ENCODE assay signal across 9 mouse cellular contexts in the genomic region with DNA sequence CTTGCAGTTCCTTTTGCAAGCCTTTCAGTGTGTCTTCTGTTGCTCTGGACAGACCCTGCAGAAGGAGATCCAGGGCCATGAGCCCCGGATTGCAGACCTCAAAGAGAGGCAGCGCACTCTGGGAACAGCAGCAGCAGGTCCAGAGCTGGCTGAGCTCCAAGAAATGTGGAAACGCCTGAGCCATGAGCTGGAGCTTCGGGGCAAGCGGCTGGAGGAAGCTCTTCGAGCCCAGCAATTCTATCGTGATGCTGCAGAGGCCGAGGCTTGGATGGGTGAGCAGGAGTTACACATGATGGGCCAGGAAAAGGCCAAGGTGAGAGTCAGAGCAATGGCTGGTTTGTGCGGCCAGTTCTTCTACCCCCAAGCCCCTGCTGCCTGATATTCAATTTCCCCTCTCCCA. TPM values are rescaled to one million over a fixed set of nuclear protein-coding genes. Genes with fewer than 3 reads are reported as not detected.
DNase-seq lines count a peak whose midpoint lies in the region; ATAC-seq and TF ChIP-seq lines count a peak whose summit lies in the region.
"Had no signal": no experiment of that assay in that cellular context is flagged by ENCODE, and none has a peak within 500 bp of the region (broad histone marks: within the 10 kb centered on the region; RNA-seq: fewer than 3 reads in every experiment).

No protein-coding gene starts in this region.

- no peaks in the 10 kb centered on the region for H3K4me1 ChIP-seq in liver, postnatal 0 days (ENCODE audit: insufficient read depth)
- H3K4me1 ChIP-seq: midbrain, embryonic 10.5 days had no signal

- DNase-seq in heart, adult 11 months = peak; percentile 89
- no peak for DNase-seq in heart, postnatal 25 days (ENCODE audit: low spot score)
- DNase-seq in liver, postnatal 0 days = peak; percentile 49
- no peak for DNase-seq in liver
- DNase-seq in adrenal gland, adult 18-20 months (ENCODE audit: low spot score in 2 of 2) = peak; percentile 43 to 46
- DNase-seq in heart, postnatal 10 days = peak; percentile 62 to 66
- DNase-seq in frontal cortex, postnatal 36 days (ENCODE audit: low spot score in 2 of 2) = no peak

- no peaks in the 10 kb centered on the region for H3K36me3 ChIP-seq in liver, postnatal 0 days (replicated peaks; ENCODE audit: insufficient read depth, low read length)

- no peak for ATAC-seq in liver, postnatal 0 days
- ATAC-seq in frontal cortex, adult (ENCODE audit: low TSS enrichment) = no peak

- TF ChIP-seq CTCF in liver, postnatal 0 days (IDR thresholded peaks at IDR 0.05; ENCODE audit: low read depth) = no peak

- intact Hi-C loops in heart, postnatal 25 days (cut with DNase I) = no loop called here
- intact Hi-C loops in heart, postnatal 10 days (cut with DNase I) = no loop called here

- no peak overlapping the region for H3K9ac ChIP-seq in liver, postnatal 0 days (replicated peaks)

- no peak for TF ChIP-seq EP300 in liver, postnatal 0 days (IDR thresholded peaks at IDR 0.05; ENCODE audit: low read depth)

- no peak overlapping the region for H3K4me3 ChIP-seq in liver, postnatal 0 days (ENCODE audit: low read depth, low read length)
- H3K4me3 ChIP-seq: midbrain, embryonic 10.5 days had no signal

- no peaks in the 10 kb centered on the region for H3K9me3 ChIP-seq in liver, postnatal 0 days (ENCODE audit: low read length)
- H3K9me3 ChIP-seq: midbrain, embryonic 10.5 days had no signal

- no peaks in the 10 kb centered on the region for H3K27me3 ChIP-seq in liver, postnatal 0 days (ENCODE audit: insufficient read depth, low read length)

- no peak overlapping the region for H3K4me2 ChIP-seq in liver, postnatal 0 days (ENCODE audit: low read depth, low read length)

- H3K27ac ChIP-seq in liver, postnatal 0 days (ENCODE audit: low read depth) = no peak overlapping the region
- H3K27ac ChIP-seq: midbrain, embryonic 10.5 days had no signal

- 65% methylated on average over 9 of the region's 9 CpGs for WGBS in liver, postnatal 0 days (ENCODE audit: insufficient replicate concordance)

RNA-seq across cellular contexts. Expression of gene Rbm4b, which starts 11.2 kb away (rescaled TPM):
- 1 to 10 TPM; 6.7 to 7.4 TPM for total RNA-seq in heart, postnatal 25 days (2021)
- polyA plus RNA-seq in liver, postnatal 0 days (2015; fragmentation: Nextera tagmentation; extraction: Ambion mirVana) = 14.1 TPM in 2 replicates
- total RNA-seq in adrenal gland, adult 18-20 months (2021) = 10 to 100 TPM; 18.4 to 18.8 TPM
- total RNA-seq in heart, postnatal 10 days (2021) = 1 to 10 TPM; 6.5 to 6.7 TPM

RNA-seq across cellular contexts. Expression of gene Sptbn2, which starts 34.1 kb away (rescaled TPM):
- total RNA-seq in heart, postnatal 25 days (2021) = under 1 TPM; 0.31 to 0.60 TPM
- 0.59 and 0.72 TPM in 2 replicates for polyA plus RNA-seq in liver, postnatal 0 days (2015; fragmentation: Nextera tagmentation; extraction: Ambion mirVana)
- 1 to 10 TPM in 1 of 2 experiments, under 1 TPM in 1; 0.58 to 1.3 TPM for total RNA-seq in adrenal gland, adult 18-20 months (2021)
- under 1 TPM; 0.35 to 0.65 TPM for total RNA-seq in heart, postnatal 10 days (2021)

RNA-seq across cellular contexts. Expression of gene Gm960, which starts 46.6 kb away (rescaled TPM):
- not detected for total RNA-seq in heart, postnatal 25 days (2021)
- polyA plus RNA-seq in liver, postnatal 0 days (2015; fragmentation: Nextera tagmentation; extraction: Ambion mirVana) = 0.21 and 0.33 TPM in 2 replicates
- not detected for total RNA-seq in adrenal gland, adult 18-20 months (2021)
- not detected for total RNA-seq in heart, postnatal 10 days (2021)

RNA-seq across cellular contexts. Expression of gene Rbm4, which starts 48.6 kb away (rescaled TPM):
- 10 to 100 TPM; 45.7 to 48.0 TPM for total RNA-seq in heart, postnatal 25 days (2021)
- polyA plus RNA-seq in liver, postnatal 0 days (2015; fragmentation: Nextera tagmentation; extraction: Ambion mirVana) = 15.2 and 17.3 TPM in 2 replicates
- 10 to 100 TPM; 64.1 to 66.8 TPM for total RNA-seq in adrenal gland, adult 18-20 months (2021)
- 10 to 100 TPM; 43.1 to 49.2 TPM for total RNA-seq in heart, postnatal 10 days (2021)

Comparison
In these comparisons a context has a peak if more than half of its experiments do, and no peak if none do; other contexts are left out.
1. DNase-seq: peak in heart, adult 11 months (single experiment), liver, postnatal 0 days (single experiment), adrenal gland, adult 18-20 months (2 of 2) and heart, postnatal 10 days (2 of 2); none in heart, postnatal 25 days (single experiment), liver (single experiment) and frontal cortex, postnatal 36 days (0 of 2).